Mouse (Mus musculus) CD8-positive naive resting alpha-beta T cell, adult 57 days (primary cell): Measurements from ENCODE around the gene Rsbn1l. TPM values are rescaled to one million over a fixed set of nuclear protein-coding genes. Genes with fewer than 3 reads are reported as not detected.

Source experiments
- total RNA-seq: library from RNA; stranded (reverse); gene quantifications from one replicate; pipeline ENCODE4 v1.2.4, GENCODE M21; 2023

Gene Rsbn1l
- 54.1 TPM for total RNA-seq

GRCm38 (mm10) chr5:20956298-20956697 is at the start of gene Rsbn1l:
Rsbn1l (minus strand) TSS chr5:20956398.

GRCm38 (mm10) chr5:20881915-20882800 is 74.0 kb downstream of the Rsbn1l start, which contains the start of the genes Phtf2 and Tmem60:
Phtf2 (minus strand) TSS chr5:20882124.
Tmem60 (plus strand) TSS chr5:20882191.

Other genes starting within 250 kb of the Rsbn1l start
- gene Phtf2, start 74.3 kb downstream of the Rsbn1l start, total RNA-seq, result 17.0 TPM
- gene Tmem60, start 74.2 kb downstream of the Rsbn1l start, total RNA-seq, result 7.9 TPM
- 40.8 TPM for gene Ptpn12, start 99.5 kb upstream of the Rsbn1l start, total RNA-seq
- 10.2 TPM for gene Gsap, start 229.9 kb upstream of the Rsbn1l start, total RNA-seq